Mouse (Mus musculus) thymus, adult 2 months (tissue): ENCODE measurements around the gene Olfr723. TPM values are rescaled to one million over a fixed set of nuclear protein-coding genes. Genes with fewer than 3 reads are reported as not detected.
"Not testable (repeated sequence)": the region's sequence is repeated elsewhere in the genome, so short reads cannot be mapped to it uniquely, and the experiment has no call there.

ENCODE experiments used
- DNase-seq: peaks from one replicate; pipeline ENCODE4 v3.0.0; 2021
- H3K27ac ChIP-seq: fragments of 200-500 bp; 2 replicates; pipeline ENCODE4 v1.5.1; 2012; ENCODE audit warnings: low read length, control low read depth; ENCODE audit not compliant: control insufficient read depth, insufficient read depth
- H3K27me3 ChIP-seq: fragments of 200-500 bp; 2 replicates; pipeline ENCODE4 v1.6.1; 2012; ENCODE audit warnings: mild to moderate bottlenecking, low read length, moderate library complexity, mixed read lengths; ENCODE audit not compliant: control insufficient read depth, insufficient read depth
- H3K36me3 ChIP-seq: fragments of 200-500 bp; 2 replicates; pipeline ENCODE4 v1.6.1; 2012; ENCODE audit warnings: mild to moderate bottlenecking, low read length, moderate library complexity; ENCODE audit not compliant: control insufficient read depth, insufficient read depth
- H3K4me1 ChIP-seq: fragments of 200-500 bp; replicated peaks from 2 replicates; pipeline ENCODE4 v1.6.1; 2012; ENCODE audit warnings: low read length; ENCODE audit not compliant: control insufficient read depth, insufficient read depth
- H3K4me3 ChIP-seq: fragments of 200-500 bp; 2 replicates; pipeline ENCODE4 v1.5.1; 2012; ENCODE audit warnings: mild to moderate bottlenecking, low read length, control low read depth, moderate library complexity; ENCODE audit not compliant: control insufficient read depth, insufficient read depth
- CTCF ChIP-seq: fragments of 200-500 bp; IDR thresholded peaks from 2 replicates; pipeline ENCODE4 v1.5.1; 2012; ENCODE audit warnings: mild to moderate bottlenecking, control low read depth, low read length, moderate library complexity, borderline replicate concordance; ENCODE audit not compliant: control insufficient read depth, poor library complexity, insufficient read depth; ENCODE audit errors: extremely low read depth
- POLR2A ChIP-seq: fragments of 200-500 bp; IDR thresholded peaks from 2 replicates; pipeline ENCODE4 v1.6.1; 2012; ENCODE audit warnings: mild to moderate bottlenecking, low read length, control low read depth, moderate library complexity; ENCODE audit not compliant: control insufficient read depth, poor library complexity, insufficient read depth; ENCODE audit errors: extremely low read depth
- WGBS: fragments of 180-500 bp; shearing (Covaris S2); methylation state at CpG from one replicate; pipeline ENCODE4 v1.1.7; 2018; 5-methylcytosine and 5-hydroxymethylcytosine counted together
- polyA plus RNA-seq: library from polyadenylated mRNA; depleted of rRNA; stranded (reverse); fragments of >200 nt; gene quantifications from 2 replicates; pipeline ENCODE4 v1.2.3, GENCODE M21; 2012; rRNA removed

Gene Olfr723
- not detected in 2 replicates for polyA plus RNA-seq

DNA sequence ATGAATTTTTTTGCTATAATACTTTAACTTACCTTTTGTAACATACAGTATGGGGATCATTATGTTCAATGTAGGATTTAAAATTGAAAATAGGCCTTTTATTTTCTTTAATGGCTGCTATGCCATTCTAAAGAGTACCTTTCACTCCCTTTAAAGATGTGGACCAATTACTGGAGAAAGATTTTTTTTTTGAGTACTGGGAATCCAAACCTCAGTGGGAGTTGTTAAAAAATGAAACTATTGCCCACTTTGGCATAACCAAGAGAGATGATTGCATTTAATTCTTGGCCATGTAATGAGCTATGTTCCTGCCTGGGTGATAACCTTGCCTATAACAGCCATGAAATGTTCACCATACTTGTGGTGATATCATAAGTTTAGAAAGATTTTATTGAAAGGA is at the start of gene Olfr723:
Olfr723 (minus strand) TSS at position 101 of the 400 bp plus-strand sequence.
- not testable (repeated sequence) for DNase-seq, H3K4me1 ChIP-seq, H3K27me3 ChIP-seq, H3K4me3 ChIP-seq, H3K36me3 ChIP-seq, H3K27ac ChIP-seq

DNA sequence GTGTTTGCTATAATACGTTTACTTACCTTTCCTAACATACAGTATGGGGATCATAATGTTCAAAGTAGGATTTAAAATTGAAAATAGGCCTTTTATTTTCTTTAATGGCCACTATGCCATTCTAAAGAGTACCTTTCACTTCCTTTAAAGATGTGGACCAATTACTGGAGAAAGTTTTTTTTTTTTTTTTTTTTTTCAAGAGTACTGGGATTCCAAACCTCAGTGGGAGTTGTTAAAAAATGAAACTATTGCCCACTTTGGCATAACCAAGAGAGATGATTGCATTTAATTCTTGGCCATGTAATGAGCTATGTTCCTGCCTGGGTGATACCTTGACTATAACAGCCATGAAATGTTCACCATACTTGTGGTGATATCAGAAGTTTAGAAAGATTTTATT is 31.6 kb upstream of the Olfr723 start, which contains the start of gene Olfr724:
Olfr724 (minus strand) TSS at position 101 of the 400 bp plus-strand sequence.
- H3K36me3 ChIP-seq, H3K4me3 ChIP-seq, H3K27ac ChIP-seq, H3K27me3 ChIP-seq, H3K4me1 ChIP-seq, DNase-seq: not testable (repeated sequence)
- WGBS: 77% methylated on average over 1 of the region's 1 CpGs

DNA sequence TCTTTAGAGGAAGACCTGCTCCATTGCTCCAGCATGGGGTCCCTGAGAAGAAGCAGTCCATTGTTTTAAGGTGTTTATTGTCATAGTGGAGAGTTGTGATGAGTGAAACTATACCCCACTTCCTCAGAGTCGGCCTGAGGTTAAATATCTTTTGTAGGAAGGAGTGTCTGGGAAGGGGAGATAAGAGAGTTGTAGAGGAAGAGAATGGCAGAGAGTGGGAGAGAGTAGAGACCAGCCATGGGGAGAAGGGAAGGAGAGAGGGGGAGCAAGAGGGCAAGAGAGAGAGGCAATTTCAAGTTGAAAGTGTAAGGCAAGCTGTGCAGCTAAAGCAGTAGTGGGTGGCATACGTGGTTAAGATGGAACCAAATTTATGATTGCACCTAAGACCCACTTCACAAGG is 24.3 kb upstream of the Olfr723 start:
- no peaks in the 10 kb centered on the region for H3K36me3 ChIP-seq
- TF ChIP-seq CTCF (no peak), POLR2A (no peak)
- WGBS: 30% methylated on average over 2 of the region's 2 CpGs
- no peak overlapping the region for H3K4me3 ChIP-seq
- DNase-seq: no peak
- H3K4me1 ChIP-seq: no peaks in the 10 kb centered on the region
- H3K27ac ChIP-seq: no peak overlapping the region
- no peaks in the 10 kb centered on the region for H3K27me3 ChIP-seq

DNA sequence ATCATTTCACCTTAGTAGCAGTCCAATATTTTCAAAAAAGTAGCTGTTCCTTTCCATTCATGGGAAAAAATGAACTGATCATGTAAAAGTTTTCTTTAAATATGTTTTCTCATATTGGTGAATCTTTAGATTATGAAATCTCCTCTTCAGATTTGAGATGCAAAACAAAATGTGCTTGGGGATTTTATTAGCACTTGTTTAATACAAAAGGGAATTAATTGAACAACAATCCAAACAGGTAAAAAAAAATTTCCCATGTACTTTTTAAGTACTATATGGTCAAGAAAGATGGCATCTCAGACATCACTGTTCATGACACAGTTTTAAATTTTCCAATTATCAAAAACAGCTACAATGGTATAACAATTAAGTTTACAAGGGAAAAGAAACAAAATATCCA is 29.7 kb downstream of the Olfr723 start, which contains the start of gene Olfr722:
Olfr722 (minus strand) TSS at position 101 of the 400 bp plus-strand sequence.
- Histone ChIP-seq H3K27ac (no peak within 1 kb of the TSS), H3K4me3 (no peak within 1 kb of the TSS), H3K36me3 (no peaks in the 10 kb centered on the region), H3K27me3 (no peaks in the 10 kb centered on the region), H3K4me1 (no peaks in the 10 kb centered on the region)
- no peak for DNase-seq
- TF ChIP-seq CTCF (no peak), POLR2A (no peak)

Other genes starting within 250 kb of the Olfr723 start
- gene Armh4, start 148.4 kb downstream of the Olfr723 start, polyA plus RNA-seq: 0.09 and 0.42 TPM in 2 replicates
- gene Olfr722, start 29.8 kb downstream of the Olfr723 start, polyA plus RNA-seq: not detected in 2 replicates
- gene Olfr724, start 31.5 kb upstream of the Olfr723 start, polyA plus RNA-seq: not detected in 2 replicates
- gene Olfr725, start 108.6 kb upstream of the Olfr723 start, polyA plus RNA-seq: not detected in 2 replicates
- not detected in 2 replicates for gene Olfr726, start 159.2 kb upstream of the Olfr723 start, polyA plus RNA-seq
- not detected in 2 replicates for gene Olfr727, start 191.4 kb upstream of the Olfr723 start, polyA plus RNA-seq
- not detected in 2 replicates for gene Olfr728, start 210.9 kb upstream of the Olfr723 start, polyA plus RNA-seq
- gene Olfr729, start 221.1 kb upstream of the Olfr723 start, polyA plus RNA-seq: not detected in 2 replicates